Mouse (Mus musculus) C2C12 (cell line): Measurements from ENCODE around the gene Tecpr2.

Experiments used
- CTCF ChIP-seq: IDR thresholded peaks from one replicate; pipeline ENCODE4 v1.5.1; 2011; ENCODE audit not compliant: control insufficient read depth, insufficient read depth, insufficient read length
- MYOD1 ChIP-seq: IDR thresholded peaks from one replicate; pipeline ENCODE4 v1.6.1; 2011; ENCODE audit warnings: low read depth; ENCODE audit not compliant: control insufficient read depth, insufficient read length
- MYOG ChIP-seq: IDR thresholded peaks from one replicate; pipeline ENCODE4 v1.6.1; 2011; ENCODE audit not compliant: control insufficient read depth, insufficient read length; ENCODE audit errors: extremely low read depth
- USF1 ChIP-seq: IDR thresholded peaks from one replicate; pipeline ENCODE4 v1.6.1; 2011; ENCODE audit warnings: low read depth, mild to moderate bottlenecking, control low read depth, moderate library complexity

GRCm38 (mm10) chr12:110970408-110970807 is 81.3 kb downstream of the Tecpr2 start:
- no peak for TF ChIP-seq MYOD1
- no peak for TF ChIP-seq MYOG
- no peak for TF ChIP-seq USF1
- TF ChIP-seq CTCF: no peak
